Mouse (Mus musculus): Measurements from ENCODE around the gene Cyct. TPM values are rescaled to one million over a fixed set of nuclear protein-coding genes. Genes with fewer than 3 reads are reported as not detected.

Cyct gene
- polyA plus RNA-seq, 1 experiment from 2014 or later, result not detected

GRCm38 (mm10) chr2:76326161-76326560 lies 34.1 kb downstream of the Cyct start:
- Histone ChIP-seq H3K4me2 (ENCODE audit: low read depth, low read length) (no peak overlapping the region), H3K27me3 (ENCODE audit: control insufficient read depth, insufficient read depth, low read length) (no peaks in the 10 kb centered on the region), H3K36me3 (replicated peaks; ENCODE audit: control insufficient read depth, insufficient read depth, low read depth, low read length) (no peaks in the 10 kb centered on the region), H3K9me3 (replicated peaks; ENCODE audit: control insufficient read depth, low read length) (no peaks in the 10 kb centered on the region), H3K27ac (replicated peaks; ENCODE audit: low read depth, low read length) (no peak overlapping the region), H3K4me1 (ENCODE audit: control insufficient read depth, insufficient read depth, low read length) (no peaks in the 10 kb centered on the region), H3K4me3 (ENCODE audit: low read depth, low read length) (no peak overlapping the region), H3K9ac (replicated peaks; ENCODE audit: low read length) (no peak overlapping the region)
- no peak for ATAC-seq (replicated peaks; ENCODE audit: insufficient number of reproducible peaks, low FRiP score, low TSS enrichment, low read depth)
- no peak for DNase-seq (ENCODE audit: low spot score)
- 85% methylated on average over 3 of the region's 3 CpGs for WGBS

GRCm38 (mm10) chr2:76324463-76324862 lies 35.8 kb downstream of the Cyct start:
- DNase-seq (ENCODE audit: low spot score), result no peak
- 91% methylated on average over 5 of the region's 5 CpGs for WGBS
- no peaks in the 10 kb centered on the region for H3K9me3 ChIP-seq (replicated peaks; ENCODE audit: control insufficient read depth, low read length)

GRCm38 (mm10) chr2:76323185-76323875 lies 36.9 kb downstream of the Cyct start:
- Histone ChIP-seq H3K36me3 (replicated peaks; ENCODE audit: control insufficient read depth, insufficient read depth, low read depth, low read length) (no peaks in the 10 kb centered on the region), H3K4me2 (ENCODE audit: low read depth, low read length) (no peak overlapping the region), H3K9me3 (replicated peaks; ENCODE audit: control insufficient read depth, low read length) (no peaks in the 10 kb centered on the region), H3K9ac (replicated peaks; ENCODE audit: low read length) (no peak overlapping the region), H3K27me3 (ENCODE audit: control insufficient read depth, insufficient read depth, low read length) (no peaks in the 10 kb centered on the region), H3K4me3 (ENCODE audit: low read depth, low read length) (no peak overlapping the region), H3K4me1 (ENCODE audit: control insufficient read depth, insufficient read depth, low read length) (no peaks in the 10 kb centered on the region), H3K27ac (replicated peaks; ENCODE audit: low read depth, low read length) (no peak overlapping the region)
- no peak for DNase-seq (ENCODE audit: low spot score)
- no peak for ATAC-seq (replicated peaks; ENCODE audit: insufficient number of reproducible peaks, low FRiP score, low TSS enrichment, low read depth)
- 87% methylated on average over 21 of the region's 21 CpGs for WGBS

More at GRCm38 (mm10) chr2:76324463-76324862, 35.8 kb downstream of the Cyct start:
- Histone ChIP-seq H3K36me3 (replicated peaks; ENCODE audit: control insufficient read depth, insufficient read depth, low read depth, low read length) (no peaks in the 10 kb centered on the region), H3K27ac (replicated peaks; ENCODE audit: low read depth, low read length) (no peak overlapping the region), H3K4me1 (ENCODE audit: control insufficient read depth, insufficient read depth, low read length) (no peaks in the 10 kb centered on the region), H3K9ac (replicated peaks; ENCODE audit: low read length) (no peak overlapping the region), H3K27me3 (ENCODE audit: control insufficient read depth, insufficient read depth, low read length) (no peaks in the 10 kb centered on the region), H3K4me3 (ENCODE audit: low read depth, low read length) (no peak overlapping the region), H3K4me2 (ENCODE audit: low read depth, low read length) (no peak overlapping the region)
- no peak for ATAC-seq (replicated peaks; ENCODE audit: insufficient number of reproducible peaks, low FRiP score, low TSS enrichment, low read depth)

GRCm38 (mm10) chr2:76320336-76320735 lies 39.9 kb downstream of the Cyct start:
- DNase-seq (ENCODE audit: low spot score) (no peak), ATAC-seq (replicated peaks; ENCODE audit: insufficient number of reproducible peaks, low FRiP score, low TSS enrichment, low read depth) (no peak)
- Histone ChIP-seq H3K9me3 (replicated peaks; ENCODE audit: control insufficient read depth, low read length) (no peaks in the 10 kb centered on the region), H3K27ac (replicated peaks; ENCODE audit: low read depth, low read length) (no peak overlapping the region), H3K4me2 (ENCODE audit: low read depth, low read length) (no peak overlapping the region), H3K9ac (replicated peaks; ENCODE audit: low read length) (no peak overlapping the region), H3K4me3 (ENCODE audit: low read depth, low read length) (no peak overlapping the region), H3K36me3 (replicated peaks; ENCODE audit: control insufficient read depth, insufficient read depth, low read depth, low read length) (no peaks in the 10 kb centered on the region), H3K4me1 (ENCODE audit: control insufficient read depth, insufficient read depth, low read length) (no peaks in the 10 kb centered on the region), H3K27me3 (ENCODE audit: control insufficient read depth, insufficient read depth, low read length) (no peaks in the 10 kb centered on the region)
- 89% methylated on average over 6 of the region's 6 CpGs for WGBS

- Histone ChIP-seq H3K9ac (replicated peaks; ENCODE audit: low read length) (no peak overlapping the region), H3K4me1 (ENCODE audit: control insufficient read depth, insufficient read depth, low read length) (no peaks in the 10 kb centered on the region), H3K9me3 (replicated peaks; ENCODE audit: control insufficient read depth, low read length) (no peaks in the 10 kb centered on the region), H3K27ac (replicated peaks; ENCODE audit: low read depth, low read length) (no peak overlapping the region), H3K4me2 (ENCODE audit: low read depth, low read length) (no peak overlapping the region), H3K4me3 (ENCODE audit: low read depth, low read length) (no peak overlapping the region), H3K27me3 (ENCODE audit: control insufficient read depth, insufficient read depth, low read length) (no peaks in the 10 kb centered on the region), H3K36me3 (replicated peaks; ENCODE audit: control insufficient read depth, insufficient read depth, low read depth, low read length) (no peaks in the 10 kb centered on the region)
- DNase-seq (ENCODE audit: low spot score), result no peak
- ATAC-seq (replicated peaks; ENCODE audit: insufficient number of reproducible peaks, low FRiP score, low TSS enrichment, low read depth), result no peak
- 93% methylated on average over 6 of the region's 6 CpGs for WGBS
Observed at GRCm38 (mm10) chr2:76319231-76319630, 41.0 kb downstream of the Cyct start.

Small RNA genes lying within 50 kb of the gene (microRNA-seq; reads per million reads assigned to microRNA genes)
- gene Gm44337 (ENCODE audit: borderline number of aligned reads), result not detected

Other genes with a start within 250 kb of the Cyct start
- gene Pde11a, start 21.7 kb downstream of the Cyct start, polyA plus RNA-seq (2014; fragmentation: Nextera tagmentation; extraction: Ambion mirVana), result 0.13 and 0.28 TPM in 2 replicates
- 14.3 and 14.9 TPM in 2 replicates for gene Rbm45, start 9.5 kb upstream of the Cyct start, polyA plus RNA-seq (2014; fragmentation: Nextera tagmentation; extraction: Ambion mirVana)
- 10.7 and 11.8 TPM in 2 replicates for gene Osbpl6, start 46.1 kb upstream of the Cyct start, polyA plus RNA-seq (2014; fragmentation: Nextera tagmentation; extraction: Ambion mirVana)